Mouse (Mus musculus) T-cell, adult 2 months (primary cell): Measurements from ENCODE around the gene Slc35d1.

Source experiments
- DNase-seq: peaks from one replicate; pipeline ENCODE4 v3.0.0; 2022; ENCODE audit warnings: low spot score

Gene Slc35d1

DNA sequence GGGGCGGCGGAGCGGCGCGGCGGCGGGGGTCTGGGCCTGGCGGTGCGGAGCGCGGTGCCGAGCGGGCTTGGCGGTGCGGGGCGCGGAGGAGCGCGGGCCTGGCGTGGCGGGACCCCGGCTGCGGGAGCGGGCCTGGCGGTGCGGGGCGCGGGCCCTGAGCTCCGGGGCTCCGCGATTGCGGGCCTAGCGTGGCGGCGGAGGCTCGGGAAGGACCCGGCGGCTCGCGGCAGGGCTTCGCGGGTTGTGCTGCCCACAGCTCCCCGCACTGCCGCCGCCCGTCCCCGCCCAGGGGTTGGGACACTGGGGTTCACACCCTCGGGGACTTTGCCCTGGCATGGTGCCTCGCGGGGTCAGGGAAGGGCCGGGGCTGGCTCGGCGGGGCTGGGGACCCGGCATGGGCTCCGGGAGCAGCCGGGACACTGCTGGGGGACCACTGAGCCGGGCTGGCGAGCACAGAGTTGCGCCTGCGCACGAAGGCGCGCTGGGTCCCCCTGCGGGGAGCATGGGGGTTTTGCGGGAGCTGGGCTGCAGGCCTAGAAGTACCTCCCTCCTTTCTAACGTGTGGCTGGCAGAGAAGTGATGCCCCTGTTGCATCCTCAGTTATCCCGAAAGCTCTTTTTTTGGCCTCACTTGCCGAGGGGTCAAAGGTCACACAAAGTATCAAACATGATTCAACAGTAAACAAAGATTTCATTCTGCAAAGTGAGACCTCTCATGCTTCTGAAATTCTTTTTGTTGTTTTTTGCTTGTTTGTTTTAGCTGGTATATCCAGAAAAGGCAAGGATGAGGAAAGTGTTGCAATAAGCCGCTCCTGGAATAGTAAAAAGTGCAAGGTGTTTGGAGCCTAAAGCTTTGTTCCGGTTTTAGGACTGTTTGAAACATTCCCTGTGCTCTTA lies at the start of gene Slc35d1:
Slc35d1 (minus strand) TSS at position 240 of the 896 bp plus-strand sequence.
- peak; percentile 74 for DNase-seq

- no peak for DNase-seq
Observed at GRCm38 (mm10) chr4:103263812-103264396, 48.9 kb upstream of the Slc35d1 start.

DNA sequence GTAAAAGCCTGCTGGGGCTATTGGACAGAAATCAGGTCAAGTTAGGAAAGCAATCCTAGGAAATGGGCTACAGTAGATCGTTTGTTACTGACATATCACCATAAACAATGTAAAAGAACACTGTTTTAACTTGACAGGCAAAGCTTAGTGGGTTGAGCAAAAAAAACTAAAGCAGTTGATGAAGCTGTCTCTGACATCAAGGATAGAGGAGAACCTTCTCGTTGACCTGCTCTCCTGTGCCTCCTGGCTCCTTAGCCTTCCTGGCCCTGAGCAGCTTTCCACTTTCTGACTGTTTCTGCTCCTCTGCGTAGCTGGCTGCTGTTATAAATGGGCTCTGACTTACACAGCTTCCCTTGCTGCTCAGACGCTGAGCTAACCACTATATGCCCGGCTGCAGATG lies 48.4 kb upstream of the Slc35d1 start:
- no peak for DNase-seq

GRCm38 (mm10) chr4:103258817-103259216 lies 43.9 kb upstream of the Slc35d1 start:
- no peak for DNase-seq

DNA sequence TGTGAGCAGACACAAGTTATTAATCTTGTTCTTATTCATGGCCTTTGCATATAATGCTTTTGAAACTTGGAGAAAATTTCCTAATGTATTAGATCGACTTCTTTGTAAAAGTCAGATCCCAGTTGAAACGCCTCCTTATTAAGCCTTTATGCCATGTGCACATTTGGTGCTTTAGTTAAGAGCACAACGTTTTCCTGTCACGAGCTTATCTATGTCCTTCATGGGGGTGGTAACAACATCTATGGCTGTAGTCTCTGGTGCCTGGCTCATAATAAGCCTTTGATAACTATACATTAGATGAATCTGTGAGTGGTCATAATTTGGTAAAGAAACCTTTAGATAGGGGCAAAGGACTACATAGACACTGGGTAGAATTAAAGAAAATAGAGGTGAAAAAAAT lies 38.9 kb upstream of the Slc35d1 start:
- no peak for DNase-seq

- no peak for DNase-seq
Observed at GRCm38 (mm10) chr4:103249436-103250085, 34.6 kb upstream of the Slc35d1 start.

DNA sequence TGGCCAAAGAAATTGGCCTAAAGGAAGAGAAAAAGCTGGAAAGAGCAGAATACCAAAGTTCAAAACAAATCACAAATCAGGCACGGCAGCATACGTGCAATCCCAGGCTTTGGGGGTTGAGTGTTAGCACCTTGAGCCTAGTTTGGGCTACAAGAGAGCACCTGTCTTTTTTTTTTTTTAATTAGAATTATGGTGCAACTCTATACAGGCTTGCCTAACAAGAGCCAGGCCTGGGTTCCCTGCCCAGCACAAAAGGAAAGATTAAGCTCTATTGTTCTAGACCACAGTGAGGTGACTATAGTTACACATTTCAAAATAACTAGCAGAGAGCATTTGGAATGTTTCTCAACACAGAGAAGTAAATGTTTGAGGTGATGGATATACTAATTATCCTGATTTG lies 32.8 kb upstream of the Slc35d1 start:
- DNase-seq, result no peak

GRCm38 (mm10) chr4:103247249-103247648 lies 32.3 kb upstream of the Slc35d1 start:
- DNase-seq, result no peak

- DNase-seq, result no peak
Observed at GRCm38 (mm10) chr4:103232156-103232555, 17.2 kb upstream of the Slc35d1 start.

- DNase-seq, result no peak
Observed at GRCm38 (mm10) chr4:103222854-103223253, 7.9 kb upstream of the Slc35d1 start.

DNA sequence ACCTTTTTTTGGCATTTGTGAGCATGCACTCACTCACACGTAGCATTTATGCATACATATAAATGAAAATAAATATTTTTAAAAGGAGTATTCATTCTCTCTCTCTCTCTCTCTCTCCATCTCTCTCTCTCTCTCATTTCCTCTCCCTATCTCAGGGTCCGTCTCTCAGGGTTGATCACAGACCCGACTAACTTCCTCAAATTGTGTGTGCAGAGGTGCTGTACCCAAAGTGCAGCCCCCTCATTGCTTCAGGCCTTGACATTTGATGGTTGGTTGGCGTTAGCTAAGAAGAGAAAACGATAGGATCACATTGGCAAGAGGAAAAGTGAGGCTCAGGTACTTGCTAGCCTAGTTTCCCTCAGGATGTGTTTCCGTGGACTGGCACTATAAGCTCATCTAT lies 6.8 kb upstream of the Slc35d1 start:
- no peak for DNase-seq

GRCm38 (mm10) chr4:103219011-103219410 lies 4.0 kb upstream of the Slc35d1 start:
- DNase-seq, result no peak

- no peak for DNase-seq
Observed at GRCm38 (mm10) chr4:103216046-103216445, 1.1 kb upstream of the Slc35d1 start.

GRCm38 (mm10) chr4:103214498-103214924 lies 453 bp downstream of the Slc35d1 start:
- DNase-seq, result peak; percentile 75

DNA sequence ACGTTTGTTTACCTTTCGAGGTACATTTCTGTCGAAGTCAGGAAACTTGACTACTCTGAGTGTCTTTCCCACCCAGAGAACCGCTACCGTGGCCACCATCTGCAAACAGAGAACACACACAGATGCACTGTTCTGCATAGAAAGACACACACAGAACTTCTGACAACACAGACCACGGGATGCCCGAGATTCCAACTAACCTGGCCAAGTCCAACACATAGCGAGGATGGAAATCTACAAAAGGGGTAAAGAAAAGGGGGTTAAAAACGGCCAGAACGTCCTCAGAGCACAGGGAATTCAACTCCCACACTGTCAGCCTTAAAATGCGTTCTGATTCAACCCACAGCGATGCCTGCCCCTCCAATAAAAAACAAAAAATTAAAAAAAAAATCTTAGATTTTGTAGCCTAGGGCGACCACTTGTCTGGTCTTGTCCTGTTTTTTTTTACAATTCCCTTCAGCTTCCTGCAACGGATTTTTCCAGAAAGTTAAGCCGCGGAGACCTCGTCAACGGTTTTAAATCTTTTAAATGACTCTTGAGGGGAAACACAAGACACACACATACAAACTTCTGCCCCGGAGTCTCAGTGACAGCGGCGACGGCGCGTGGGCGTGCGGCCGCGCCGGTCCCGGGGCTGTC lies 986 bp downstream of the Slc35d1 start:
- no peak for DNase-seq

DNA sequence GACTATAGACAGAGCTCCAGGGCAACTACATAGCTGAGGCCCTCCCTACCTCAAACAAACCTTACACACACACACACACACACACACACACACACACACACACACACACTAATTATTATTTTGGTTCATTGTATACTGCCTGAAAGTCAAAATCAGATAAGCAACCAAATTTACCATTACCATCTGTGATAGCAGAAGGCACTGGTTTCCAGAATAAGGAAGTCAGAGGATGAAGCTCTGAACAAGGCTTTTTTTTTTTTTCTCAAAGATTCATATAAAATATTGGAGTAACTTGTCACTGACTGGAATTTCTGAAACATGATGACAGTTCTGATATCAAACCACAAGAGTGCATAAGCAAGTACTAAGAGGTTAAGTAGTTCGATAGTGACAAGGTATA lies 6.4 kb downstream of the Slc35d1 start:
- no peak for DNase-seq

DNA sequence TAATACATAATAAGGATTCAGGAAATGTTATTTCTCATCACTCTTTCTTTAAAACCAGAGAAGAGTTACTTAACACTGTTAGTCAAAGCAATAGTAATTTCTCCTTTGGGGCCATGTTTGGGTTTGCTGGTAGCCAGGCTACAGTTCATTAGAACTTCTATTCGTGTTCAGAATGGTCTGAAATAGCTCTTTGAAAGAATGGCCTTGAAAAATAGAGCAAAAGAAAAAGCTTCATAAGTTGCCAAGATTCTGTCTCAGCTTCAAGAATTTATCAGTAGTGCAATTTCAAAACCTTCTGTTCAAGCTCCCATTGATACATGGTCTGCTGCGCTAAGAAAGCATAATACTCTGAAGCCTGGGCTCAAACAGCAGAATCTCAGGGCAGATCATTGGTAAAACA lies 11.3 kb downstream of the Slc35d1 start:
- no peak for DNase-seq

DNA sequence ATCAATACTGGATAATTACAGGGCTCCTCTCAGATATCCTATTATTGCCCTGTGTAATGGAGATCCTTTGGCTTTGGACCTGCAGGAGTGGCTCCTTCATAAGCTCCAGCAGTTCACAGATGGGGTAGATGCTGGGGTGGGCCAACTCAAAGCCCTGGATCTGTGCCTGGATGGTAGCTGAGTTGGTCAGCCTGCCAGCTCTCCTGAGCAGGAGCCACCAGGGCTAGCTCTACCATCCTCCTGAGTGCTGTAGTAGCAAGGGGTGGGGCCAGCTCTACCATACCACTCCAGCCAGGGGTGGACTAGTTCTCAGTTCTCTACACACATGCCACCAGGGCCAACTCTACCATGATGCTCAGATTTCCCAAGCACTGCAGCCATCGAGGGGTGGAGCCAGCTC lies 14.9 kb downstream of the Slc35d1 start:
- DNase-seq, result no peak

DNA sequence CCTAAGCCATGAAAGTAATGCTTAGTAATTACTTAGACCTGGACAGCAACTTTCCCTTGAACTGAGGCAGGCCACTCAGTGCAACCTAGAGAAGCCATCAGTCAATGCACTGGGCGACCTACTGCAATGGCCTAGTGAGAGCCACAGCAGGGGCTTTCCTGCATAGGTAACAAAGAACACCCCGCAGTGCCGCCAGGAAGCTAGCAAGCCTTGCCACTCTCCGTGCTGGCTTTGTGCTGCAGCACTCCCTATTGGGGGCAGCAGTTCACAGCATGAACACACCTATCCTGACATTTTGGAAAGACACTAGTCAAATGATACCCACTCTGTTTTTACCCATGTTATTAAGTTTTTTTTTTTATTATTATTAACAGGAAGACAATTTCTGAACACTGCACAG lies 15.9 kb downstream of the Slc35d1 start:
- no peak for DNase-seq

- no peak for DNase-seq
Observed at GRCm38 (mm10) chr4:103197401-103197800, 17.6 kb downstream of the Slc35d1 start.

GRCm38 (mm10) chr4:103192421-103192820 lies 22.5 kb downstream of the Slc35d1 start:
- DNase-seq, result no peak
